Mouse (Mus musculus) hematopoietic multipotent progenitor cell, adult 10-12 weeks (in vitro differentiated cells): ENCODE results near the gene Dhx8. TPM values are rescaled to one million over a fixed set of nuclear protein-coding genes. Genes with fewer than 3 reads are reported as not detected.

Experiments
- polyA plus RNA-seq: library from polyadenylated mRNA; stranded (reverse); fragments of >175 nt; gene quantifications from 2 replicates; pipeline ENCODE4 v1.2.3, GENCODE M21; 2012; ENCODE audit warnings: low replicate concordance

Gene Dhx8
- polyA plus RNA-seq = 12.2 and 15.7 TPM in 2 replicates

DNA sequence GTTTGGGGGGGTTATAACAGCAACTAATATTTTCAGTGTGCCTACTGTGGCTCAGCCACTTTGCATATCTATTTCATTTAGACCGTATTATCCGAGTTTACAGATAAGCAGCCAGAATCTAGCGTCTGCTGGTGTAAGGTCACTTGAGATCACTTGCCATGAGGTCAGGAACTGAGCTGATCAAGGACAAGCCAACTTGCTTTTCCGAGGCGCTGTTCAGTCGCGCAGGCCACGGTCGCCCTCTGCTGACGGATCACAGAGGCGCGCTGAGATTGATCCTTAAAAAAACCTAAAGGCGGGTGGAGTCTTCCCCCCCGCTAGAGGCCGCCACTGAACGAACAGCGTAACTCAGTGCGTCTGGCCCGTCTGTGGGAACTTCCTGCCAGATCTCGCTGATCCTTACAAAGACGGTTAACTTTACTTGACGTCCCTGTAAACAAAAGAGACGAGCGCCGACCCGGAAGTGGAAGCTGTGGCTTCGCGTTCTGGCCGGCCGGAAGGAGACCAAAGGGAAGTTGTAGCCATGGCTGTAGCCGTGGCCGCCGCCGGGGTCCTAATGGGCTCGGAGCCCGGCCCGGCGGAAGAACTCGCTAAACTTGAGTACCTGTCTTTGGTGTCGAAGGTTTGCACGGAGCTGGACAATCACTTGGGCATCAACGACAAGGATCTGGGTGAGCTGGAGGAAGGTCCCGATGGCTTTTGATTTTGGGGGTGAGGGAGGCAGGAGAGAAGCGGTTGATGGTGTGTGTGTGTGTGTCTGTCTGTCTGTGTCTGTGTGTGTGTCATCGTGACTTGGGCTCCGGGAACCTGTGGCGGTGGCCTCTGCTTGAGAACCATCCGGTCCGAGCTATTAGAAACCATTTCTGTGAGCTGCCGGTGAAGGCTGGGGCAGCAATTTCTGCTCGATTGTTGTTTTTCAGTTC lies at the start of gene Dhx8:
Dhx8 (plus strand) TSS at position 402 of the 923 bp plus-strand sequence.

DNA sequence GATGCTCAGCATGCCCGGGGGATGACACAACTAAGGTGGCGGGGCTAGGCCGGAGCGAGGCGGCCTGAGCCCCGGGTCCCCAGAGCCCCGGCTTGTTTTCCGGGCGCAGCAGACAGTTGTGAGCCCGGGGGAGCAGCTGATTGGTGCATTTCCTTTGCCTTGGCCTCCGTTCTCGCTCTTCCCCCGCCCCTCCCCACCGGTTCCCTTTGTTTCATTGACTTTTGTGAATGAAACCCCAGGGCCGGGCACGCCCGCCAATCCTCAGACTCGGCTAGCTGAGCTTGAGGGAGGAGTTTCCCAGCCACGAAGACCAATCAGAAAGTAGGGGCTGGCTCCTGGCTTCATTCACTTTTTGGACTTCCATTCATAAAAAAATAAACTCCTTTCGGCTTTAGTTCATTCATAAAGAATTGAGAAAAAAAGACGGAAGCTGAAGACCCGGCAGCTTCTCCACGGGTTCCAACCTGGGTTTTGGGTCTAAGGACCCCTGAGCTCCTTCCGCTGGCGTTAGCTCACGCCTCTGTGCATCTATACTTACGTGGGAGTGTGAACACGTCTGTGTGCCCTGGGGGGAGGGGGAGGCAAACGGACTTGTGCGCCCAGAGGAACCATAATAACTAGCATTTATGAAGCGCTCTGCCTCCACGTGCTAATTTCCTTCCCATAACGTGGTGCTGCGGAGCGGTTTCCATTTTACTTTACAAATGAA lies 52.6 kb downstream of the Dhx8 start, which contains the start of gene Etv4:
Etv4 (minus strand) TSS at position 229 of the 709 bp plus-strand sequence.

Other genes with a start within 250 kb of the Dhx8 start
- gene Brca1, start 181.0 kb upstream of the Dhx8 start, polyA plus RNA-seq = 0.47 and 4.7 TPM in 2 replicates
- gene Nbr1, start 180.8 kb upstream of the Dhx8 start, polyA plus RNA-seq = 70.1 and 109 TPM in 2 replicates
- 5.0 and 16.6 TPM in 2 replicates for gene Tmem106a, start 150.7 kb upstream of the Dhx8 start, polyA plus RNA-seq
- gene Gm11634, start 133.7 kb upstream of the Dhx8 start, polyA plus RNA-seq = not detected in 2 replicates
- 13.2 and 18.2 TPM in 2 replicates for gene Rdm1, start 105.7 kb upstream of the Dhx8 start, polyA plus RNA-seq
- 11.1 and 18.4 TPM in 2 replicates for gene Arl4d, start 67.4 kb upstream of the Dhx8 start, polyA plus RNA-seq
- 0.19 and 0.66 TPM in 2 replicates for gene Etv4, start 52.5 kb downstream of the Dhx8 start, polyA plus RNA-seq
- not detected in 2 replicates for gene Meox1, start 161.5 kb downstream of the Dhx8 start, polyA plus RNA-seq
- not detected in 2 replicates for gene Sost, start 234.1 kb downstream of the Dhx8 start, polyA plus RNA-seq